Mouse (Mus musculus) midbrain, postnatal 0 days (tissue): ENCODE data around the gene Rbms1. TPM values are rescaled to one million over a fixed set of nuclear protein-coding genes. Genes with fewer than 3 reads are reported as not detected.

ENCODE experiments used
- ATAC-seq: fragments of 200-750 bp; cut with Nextera tagmentation; 2 replicates; pipeline ENCODE4 v1.8.0; 2017; ENCODE audit warnings: moderate number of reproducible peaks, mild to moderate bottlenecking, moderate TSS enrichment, moderate library complexity; ENCODE audit not compliant: low FRiP score
- DNase-seq: peaks from one replicate; pipeline ENCODE4 v3.0.0-alpha.2; 2015; ENCODE audit warnings: low spot score
- H3K27ac ChIP-seq: fragments of 300-500 bp; sonication (generic); 2 replicates; pipeline ENCODE4 v1.5.1; 2014; ENCODE audit warnings: low read depth, mild to moderate bottlenecking, low read length, mixed read lengths
- H3K27me3 ChIP-seq: fragments of 300-500 bp; sonication (generic); 2 replicates; pipeline ENCODE4 v1.6.1; 2014; ENCODE audit warnings: low read length, control low read depth, mixed read lengths; ENCODE audit not compliant: insufficient read depth
- H3K36me3 ChIP-seq: fragments of 300-500 bp; sonication (generic); 2 replicates; pipeline ENCODE4 v1.6.1; 2014; ENCODE audit warnings: low read length, control low read depth, mixed read lengths; ENCODE audit not compliant: insufficient read depth
- H3K4me1 ChIP-seq: fragments of 300-500 bp; sonication (generic); 2 replicates; pipeline ENCODE4 v1.6.1; 2014; ENCODE audit warnings: mild to moderate bottlenecking, control low read depth, antibody characterized with exemption, low read length, mixed read lengths; ENCODE audit not compliant: insufficient read depth
- H3K4me2 ChIP-seq: fragments of 300-500 bp; sonication (generic); 2 replicates; pipeline ENCODE4 v1.6.1; 2014; ENCODE audit warnings: low read depth, mild to moderate bottlenecking, low read length, mixed read lengths; ENCODE audit not compliant: poor library complexity, severe bottlenecking
- H3K4me3 ChIP-seq: fragments of 300-500 bp; sonication (generic); 2 replicates; pipeline ENCODE4 v1.5.1; 2014; ENCODE audit warnings: low read depth, mild to moderate bottlenecking, low read length, moderate library complexity
- H3K9ac ChIP-seq: fragments of 300-500 bp; sonication (generic); replicated peaks from 2 replicates; pipeline ENCODE4 v1.6.1; 2014; ENCODE audit warnings: mild to moderate bottlenecking, low read length, moderate library complexity, mixed read lengths; ENCODE audit not compliant: poor library complexity, severe bottlenecking
- H3K9me3 ChIP-seq: fragments of 300-500 bp; sonication (generic); 2 replicates; pipeline ENCODE4 v1.6.1; 2016; ENCODE audit warnings: low read length, control low read depth
- CTCF ChIP-seq: IDR thresholded peaks from 2 replicates; pipeline ENCODE4 v1.5.1; 2016; ENCODE audit warnings: antibody characterized with exemption, mild to moderate bottlenecking
- WGBS: fragments of 180-500 bp; shearing (Covaris S2); extraction: QIAGEN DNeasy Blood & Tissue Kit; methylation state at CpG from one replicate; pipeline ENCODE4 v1.1.7; 2014; 5-methylcytosine and 5-hydroxymethylcytosine counted together
- polyA plus RNA-seq: library from polyadenylated mRNA; unstranded; fragments of >200 nt; fragmentation: Nextera tagmentation; extraction: Ambion mirVana; gene quantifications from 2 replicates; pipeline ENCODE4 v1.2.1, GENCODE M21; 2015
- total RNA-seq: library from RNA; depleted of rRNA; stranded (reverse); fragments of >200 nt; gene quantifications from 2 replicates; pipeline ENCODE4 v1.2.3, GENCODE M21; 2014

Rbms1 gene
- total and polyA plus RNA-seq, 2 experiments from 2014 or later: 36.2 to 40.4 TPM

GRCm38 (mm10) chr2:60796969-60797669 is 165.9 kb downstream of the Rbms1 start:
- 38% methylated on average over 17 of the region's 17 CpGs for WGBS
- TF ChIP-seq CTCF: no peak
- no peaks in the 10 kb centered on the region for H3K36me3 ChIP-seq
- no peak overlapping the region for H3K27ac ChIP-seq
- H3K4me2 ChIP-seq: peak overlapping the region; percentile 4; the same call in 1 of the 2 replicates
- H3K9me3 ChIP-seq: no peaks in the 10 kb centered on the region
- H3K4me1 ChIP-seq: peaks cover 4% of the 10 kb centered on the region; the same call in 1 of the 2 replicates
- ATAC-seq (peak; percentile 60; the same call in 1 of the 2 replicates), DNase-seq (peak; percentile 60)
- H3K27me3 ChIP-seq: peaks cover 3% of the 10 kb centered on the region; the same call in 1 of the 2 replicates
- no peak overlapping the region for H3K4me3 ChIP-seq
- no peak overlapping the region for H3K9ac ChIP-seq

- DNase-seq: no peak
- Histone ChIP-seq H3K36me3 (no peaks in the 10 kb centered on the region), H3K4me1 (peaks cover 4% of the 10 kb centered on the region; the same call in 1 of the 2 replicates), H3K4me3 (no peak overlapping the region), H3K27me3 (peaks cover 3% of the 10 kb centered on the region; the same call in 1 of the 2 replicates), H3K9me3 (no peaks in the 10 kb centered on the region), H3K27ac (no peak overlapping the region), H3K4me2 (peak overlapping the region; percentile 4; the same call in 1 of the 2 replicates), H3K9ac (no peak overlapping the region)
- no peak for TF ChIP-seq CTCF
- WGBS: 20% methylated on average over 2 of the region's 2 CpGs
- ATAC-seq: peak; percentile 48; the same call in 1 of the 2 replicates
These were observed 166.4 kb downstream of the Rbms1 start for GRCm38 (mm10) chr2:60796616-60796968.

GRCm38 (mm10) chr2:60795861-60796260 is 167.1 kb downstream of the Rbms1 start:
- TF ChIP-seq CTCF: no peak
- H3K27me3 ChIP-seq: peaks cover 3% of the 10 kb centered on the region; the same call in 1 of the 2 replicates
- ATAC-seq (no peak), DNase-seq (no peak)
- no peak overlapping the region for H3K9ac ChIP-seq
- no peaks in the 10 kb centered on the region for H3K9me3 ChIP-seq
- H3K4me1 ChIP-seq: peaks cover 4% of the 10 kb centered on the region; the same call in 1 of the 2 replicates
- no peak overlapping the region for H3K4me2 ChIP-seq
- H3K4me3 ChIP-seq: no peak overlapping the region
- H3K27ac ChIP-seq: no peak overlapping the region
- WGBS: 55% methylated on average over 9 of the region's 9 CpGs
- no peaks in the 10 kb centered on the region for H3K36me3 ChIP-seq

- H3K4me1 ChIP-seq: peaks cover 4% of the 10 kb centered on the region; the same call in 1 of the 2 replicates
- no peaks in the 10 kb centered on the region for H3K36me3 ChIP-seq
- no peak overlapping the region for H3K4me2 ChIP-seq
- no peak overlapping the region for H3K4me3 ChIP-seq
- DNase-seq: no peak
- H3K9me3 ChIP-seq: no peaks in the 10 kb centered on the region
- WGBS: 76% methylated on average over 4 of the region's 4 CpGs
- TF ChIP-seq CTCF: no peak
- H3K9ac ChIP-seq: no peak overlapping the region
- ATAC-seq: no peak
- no peak overlapping the region for H3K27ac ChIP-seq
- peaks cover 5% of the 10 kb centered on the region; the same call in 1 of the 2 replicates for H3K27me3 ChIP-seq
These were observed 170.5 kb downstream of the Rbms1 start for GRCm38 (mm10) chr2:60792506-60792905.

GRCm38 (mm10) chr2:60789126-60789525 is 173.9 kb downstream of the Rbms1 start:
- TF ChIP-seq CTCF: no peak
- Histone ChIP-seq H3K4me1 (no peaks in the 10 kb centered on the region), H3K9ac (no peak overlapping the region), H3K4me2 (no peak overlapping the region), H3K36me3 (no peaks in the 10 kb centered on the region), H3K9me3 (no peaks in the 10 kb centered on the region), H3K4me3 (no peak overlapping the region), H3K27ac (no peak overlapping the region), H3K27me3 (peaks cover 5% of the 10 kb centered on the region; the same call in 1 of the 2 replicates)
- ATAC-seq: no peak
- 66% methylated on average over 3 of the region's 3 CpGs for WGBS
- DNase-seq: no peak

GRCm38 (mm10) chr2:60788173-60788908 is 174.7 kb downstream of the Rbms1 start:
- Histone ChIP-seq H3K4me2 (no peak overlapping the region), H3K36me3 (no peaks in the 10 kb centered on the region), H3K27me3 (peaks cover 5% of the 10 kb centered on the region; the same call in 1 of the 2 replicates), H3K4me3 (no peak overlapping the region), H3K27ac (no peak overlapping the region), H3K9me3 (no peaks in the 10 kb centered on the region), H3K4me1 (no peaks in the 10 kb centered on the region), H3K9ac (no peak overlapping the region)
- WGBS: 34% methylated on average over 6 of the region's 6 CpGs
- TF ChIP-seq CTCF: no peak
- ATAC-seq: peak; percentile 83
- peak; percentile 74 for DNase-seq
